Mouse (Mus musculus) liver, adult 2 months (tissue): ENCODE data around the gene Trappc2l. TPM values are rescaled to one million over a fixed set of nuclear protein-coding genes. Genes with fewer than 3 reads are reported as not detected.

Experiments used
- DNase-seq: peaks from one replicate; pipeline ENCODE4 v3.0.0-alpha.2; 2011; ENCODE audit warnings: low read depth, low spot score; ENCODE audit errors: extremely low read depth
- H3K27ac ChIP-seq: fragments of 200-500 bp; replicated peaks from 2 replicates; pipeline ENCODE4 v1.5.1; 2012; ENCODE audit warnings: low read depth, mild to moderate bottlenecking, control low read depth, inconsistent platforms, low read length; ENCODE audit not compliant: insufficient read depth
- H3K27me3 ChIP-seq: fragments of 200-500 bp; 2 replicates; pipeline ENCODE4 v1.6.1; 2012; ENCODE audit warnings: mild to moderate bottlenecking, moderate library complexity, low read length, inconsistent platforms; ENCODE audit not compliant: control insufficient read depth, insufficient read depth
- H3K36me3 ChIP-seq: fragments of 200-500 bp; 2 replicates; pipeline ENCODE4 v1.6.1; 2012; ENCODE audit warnings: low read length, inconsistent platforms; ENCODE audit not compliant: control insufficient read depth, insufficient read depth
- H3K4me1 ChIP-seq: fragments of 200-500 bp; 2 replicates; pipeline ENCODE4 v1.6.1; 2011; ENCODE audit warnings: low read length; ENCODE audit not compliant: control insufficient read depth, insufficient read depth
- H3K4me3 ChIP-seq: fragments of 200-500 bp; 2 replicates; pipeline ENCODE4 v1.5.1; 2011; ENCODE audit warnings: low read depth, mild to moderate bottlenecking, control low read depth, low read length, moderate library complexity; ENCODE audit not compliant: insufficient read depth
- H3K79me2 ChIP-seq: fragments of 200-500 bp; 2 replicates; pipeline ENCODE4 v1.6.1; 2012; ENCODE audit warnings: inconsistent platforms, mild to moderate bottlenecking, low read length, moderate library complexity; ENCODE audit not compliant: control insufficient read depth, insufficient read depth
- H3K9ac ChIP-seq: fragments of 200-500 bp; 2 replicates; pipeline ENCODE4 v1.6.1; 2012; ENCODE audit warnings: low read depth, mild to moderate bottlenecking, control low read depth, inconsistent platforms, low read length
- CTCF ChIP-seq: fragments of 200-500 bp; IDR thresholded peaks from 2 replicates; pipeline ENCODE4 v1.5.1; 2011; ENCODE audit warnings: low read depth, low read length, control low read depth
- POLR2A ChIP-seq: fragments of 200-500 bp; IDR thresholded peaks from 2 replicates; pipeline ENCODE4 v1.6.1; 2011; ENCODE audit warnings: low read length, control low read depth; ENCODE audit not compliant: insufficient read depth; ENCODE audit errors: extremely low read depth
- WGBS: fragments of 180-500 bp; shearing (Covaris S2); methylation state at CpG from one replicate; pipeline ENCODE4 v1.1.7; 2018; 5-methylcytosine and 5-hydroxymethylcytosine counted together
- polyA plus RNA-seq: library from polyadenylated mRNA; depleted of rRNA; stranded (reverse); fragments of >200 nt; gene quantifications from 2 replicates; pipeline ENCODE4 v1.2.3, GENCODE M21; 2012
- total RNA-seq: library from RNA; depleted of rRNA; stranded (reverse); fragments of >200 nt; gene quantifications from 2 replicates; pipeline ENCODE4 v1.2.3, GENCODE M21; 2014

Trappc2l gene
- total and polyA plus RNA-seq, 2 experiments = 7.4 to 74.7 TPM

DNA sequence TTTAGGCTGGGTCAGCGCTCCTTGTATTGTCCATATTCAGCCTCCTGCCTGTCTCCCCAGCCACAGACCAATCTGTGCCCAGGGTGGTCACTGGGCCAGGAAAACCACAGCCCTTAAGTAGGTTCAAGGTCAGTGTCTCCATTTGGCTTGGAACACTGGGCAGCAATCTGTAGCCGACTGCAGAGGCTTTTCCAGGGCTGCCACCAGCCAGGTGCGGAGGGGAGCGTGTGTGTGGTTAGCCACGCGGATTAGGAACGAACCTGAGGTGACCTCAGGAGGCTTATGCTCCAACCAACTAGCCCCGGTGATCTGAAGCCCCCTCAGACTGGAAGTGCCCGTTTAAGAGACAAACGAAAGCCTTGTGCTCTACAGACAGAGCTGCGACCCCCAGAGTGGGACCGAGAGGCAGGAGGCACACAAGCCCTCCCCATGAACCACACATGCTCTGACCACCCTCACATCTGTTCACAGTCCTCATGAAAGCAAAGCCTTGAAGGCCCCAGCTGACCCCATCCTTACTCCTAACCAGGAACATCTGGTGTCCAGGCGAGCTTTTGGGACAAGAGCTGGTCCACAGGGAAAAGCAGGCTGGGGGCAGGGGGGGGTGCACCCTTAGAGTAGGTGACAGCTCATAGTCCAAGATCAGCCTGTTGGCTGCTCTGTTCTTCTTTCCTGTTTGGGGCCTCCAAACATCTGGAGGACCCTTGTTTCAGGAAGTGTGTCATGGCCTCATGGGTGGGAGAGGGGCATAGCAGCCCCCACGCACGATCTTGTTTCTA is 36.9 kb downstream of the Trappc2l start:
- no peak overlapping the region for H3K9ac ChIP-seq
- H3K27me3 ChIP-seq = no peaks in the 10 kb centered on the region
- no peak for TF ChIP-seq CTCF
- no peak for TF ChIP-seq POLR2A
- H3K4me1 ChIP-seq = no peaks in the 10 kb centered on the region
- H3K79me2 ChIP-seq = no peaks in the 10 kb centered on the region
- H3K36me3 ChIP-seq = no peaks in the 10 kb centered on the region
- DNase-seq = no peak
- WGBS = 75% methylated on average over 15 of the region's 15 CpGs
- no peak overlapping the region for H3K4me3 ChIP-seq
- H3K27ac ChIP-seq = no peak overlapping the region

- H3K4me3 ChIP-seq = no peak overlapping the region
- no peak for TF ChIP-seq POLR2A
- no peak for TF ChIP-seq CTCF
- no peaks in the 10 kb centered on the region for H3K27me3 ChIP-seq
- no peaks in the 10 kb centered on the region for H3K36me3 ChIP-seq
- H3K9ac ChIP-seq = no peak overlapping the region
- 81% methylated on average over 16 of the region's 16 CpGs for WGBS
- H3K4me1 ChIP-seq = 0 out of 2 replicates have a peak, but pooled peaks cover 2% of the 10 kb centered on the region
- H3K79me2 ChIP-seq = no peaks in the 10 kb centered on the region
- no peak overlapping the region for H3K27ac ChIP-seq
- no peak for DNase-seq
These were observed 40.0 kb downstream of the Trappc2l start for GRCm38 (mm10) chr8:122651326-122651921.

- H3K36me3 ChIP-seq = no peaks in the 10 kb centered on the region
- H3K79me2 ChIP-seq = no peaks in the 10 kb centered on the region
These were observed 41.2 kb downstream of the Trappc2l start for GRCm38 (mm10) chr8:122652643-122653042.

GRCm38 (mm10) chr8:122654768-122655167 is 43.3 kb downstream of the Trappc2l start:
- WGBS = 51% methylated on average over 7 of the region's 7 CpGs

More at GRCm38 (mm10) chr8:122652643-122653042, 41.2 kb downstream of the Trappc2l start:
- WGBS = 66% methylated on average over 6 of the region's 6 CpGs
- H3K4me3 ChIP-seq = no peak overlapping the region
- no peak for DNase-seq
- H3K4me1 ChIP-seq = 0 out of 2 replicates have a peak, but pooled peaks cover 2% of the 10 kb centered on the region
- no peak overlapping the region for H3K27ac ChIP-seq
- no peaks in the 10 kb centered on the region for H3K27me3 ChIP-seq
- no peak overlapping the region for H3K9ac ChIP-seq
- no peak for TF ChIP-seq POLR2A
- TF ChIP-seq CTCF = no peak

GRCm38 (mm10) chr8:122656056-122656999 is 44.9 kb downstream of the Trappc2l start:
- Histone ChIP-seq H3K27me3 (no peaks in the 10 kb centered on the region), H3K4me1 (0 out of 2 replicates have a peak, but pooled peaks cover 2% of the 10 kb centered on the region), H3K79me2 (no peaks in the 10 kb centered on the region), H3K27ac (no peak overlapping the region), H3K4me3 (no peak overlapping the region), H3K9ac (no peak overlapping the region), H3K36me3 (no peaks in the 10 kb centered on the region)
- TF ChIP-seq CTCF (no peak), POLR2A (no peak)
- peak; percentile 60 for DNase-seq
- 59% methylated on average over 13 of the region's 13 CpGs for whole genome bisulfite sequencing

More at GRCm38 (mm10) chr8:122654768-122655167, 43.3 kb downstream of the Trappc2l start:
- Histone ChIP-seq H3K27ac (no peak overlapping the region), H3K36me3 (no peaks in the 10 kb centered on the region), H3K27me3 (no peaks in the 10 kb centered on the region), H3K4me1 (0 out of 2 replicates have a peak, but pooled peaks cover 2% of the 10 kb centered on the region), H3K79me2 (no peaks in the 10 kb centered on the region), H3K9ac (no peak overlapping the region), H3K4me3 (no peak overlapping the region)
- TF ChIP-seq POLR2A = no peak
- TF ChIP-seq CTCF = no peak
- DNase-seq = no peak
